Mouse (Mus musculus) midbrain, embryonic 16.5 days (tissue): ENCODE data around the gene Snn. TPM values are rescaled to one million over a fixed set of nuclear protein-coding genes. Genes with fewer than 3 reads are reported as not detected.
"Not testable (repeated sequence)": the region's sequence is repeated elsewhere in the genome, so short reads cannot be mapped to it uniquely, and the experiment has no call there.

Source experiments
- ATAC-seq: fragments of 200-750 bp; cut with Nextera tagmentation; 2 replicates; pipeline ENCODE4 v1.8.0; 2017; ENCODE audit warnings: moderate TSS enrichment
- H3K27ac ChIP-seq: fragments of 300-500 bp; sonication (generic); 2 replicates; pipeline ENCODE4 v1.5.1; 2014; ENCODE audit warnings: mild to moderate bottlenecking, low read length, mixed read lengths
- H3K27me3 ChIP-seq: fragments of 300-500 bp; sonication (generic); 2 replicates; pipeline ENCODE4 v1.6.1; 2014; ENCODE audit warnings: low read depth, low read length, mixed read lengths; ENCODE audit not compliant: control insufficient read depth, insufficient read depth
- H3K36me3 ChIP-seq: fragments of 300-500 bp; sonication (generic); 2 replicates; pipeline ENCODE4 v1.6.1; 2014; ENCODE audit warnings: mild to moderate bottlenecking, low read length, moderate library complexity, mixed read lengths; ENCODE audit not compliant: control insufficient read depth, insufficient read depth
- H3K4me1 ChIP-seq: fragments of 300-500 bp; sonication (generic); 2 replicates; pipeline ENCODE4 v1.6.1; 2014; ENCODE audit warnings: mild to moderate bottlenecking, low read length, mixed read lengths; ENCODE audit not compliant: control insufficient read depth, insufficient read depth
- H3K4me2 ChIP-seq: fragments of 300-500 bp; sonication (generic); 2 replicates; pipeline ENCODE4 v1.6.1; 2014; ENCODE audit warnings: mild to moderate bottlenecking, low read length, mixed read lengths
- H3K4me3 ChIP-seq: fragments of 300-500 bp; sonication (generic); 2 replicates; pipeline ENCODE4 v1.5.1; 2014; ENCODE audit warnings: low read depth, mild to moderate bottlenecking, low read length, moderate library complexity, mixed read lengths
- H3K9ac ChIP-seq: fragments of 300-500 bp; sonication (generic); 2 replicates; pipeline ENCODE4 v1.6.1; 2014; ENCODE audit warnings: low read depth, low read length, mixed read lengths
- H3K9me3 ChIP-seq: fragments of 300-500 bp; sonication (generic); replicated peaks from 2 replicates; pipeline ENCODE4 v1.6.1; 2014; ENCODE audit warnings: mild to moderate bottlenecking, low read length, mixed read lengths; ENCODE audit not compliant: control insufficient read depth, poor library complexity, severe bottlenecking
- WGBS: fragments of 180-500 bp; shearing (Covaris S2); extraction: QIAGEN DNeasy Blood & Tissue Kit; methylation state at CpG from one replicate; pipeline ENCODE4 v1.1.7; 2014; 5-methylcytosine and 5-hydroxymethylcytosine counted together
- polyA plus RNA-seq: library from polyadenylated mRNA; unstranded; fragments of >200 nt; fragmentation: Nextera tagmentation; extraction: Ambion mirVana; gene quantifications from 2 replicates; pipeline ENCODE4 v1.2.1, GENCODE M21; 2015

The Snn gene
- polyA plus RNA-seq: 129 and 134 TPM in 2 replicates

DNA sequence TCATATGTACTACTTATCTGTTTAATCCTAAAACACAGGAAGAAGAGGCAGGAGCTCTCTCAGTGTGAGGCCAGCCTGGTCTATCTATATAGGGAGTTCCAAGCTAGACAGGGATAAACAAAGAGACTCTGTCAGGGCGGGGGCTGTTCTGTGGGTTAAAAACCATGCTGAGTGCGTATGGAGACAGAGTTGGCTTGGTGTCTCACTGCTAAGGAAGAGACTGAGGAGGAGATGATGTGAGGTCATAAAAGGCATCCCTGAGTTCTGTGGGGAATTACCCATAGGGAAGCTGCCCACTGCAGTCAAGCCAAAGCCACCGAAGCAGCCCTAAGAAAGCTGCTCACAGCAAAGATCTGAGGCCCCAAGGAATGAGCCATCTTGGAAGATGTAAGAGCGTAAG lies at the start of gene Snn:
Snn (plus strand) TSS at position 301 of the 400 bp plus-strand sequence.
- Histone ChIP-seq H3K4me1 (peaks cover 6% of the 10 kb centered on the region), H3K9ac (no peak within 1 kb of the TSS), H3K4me3 (no peak within 1 kb of the TSS), H3K27me3 (no peaks in the 10 kb centered on the region), H3K27ac (no peak within 1 kb of the TSS), H3K9me3 (no peaks in the 10 kb centered on the region), H3K36me3 (no peaks in the 10 kb centered on the region), H3K4me2 (no peak within 1 kb of the TSS)
- no peak for ATAC-seq
- WGBS: 92% methylated on average over 4 of the region's 4 CpGs

DNA sequence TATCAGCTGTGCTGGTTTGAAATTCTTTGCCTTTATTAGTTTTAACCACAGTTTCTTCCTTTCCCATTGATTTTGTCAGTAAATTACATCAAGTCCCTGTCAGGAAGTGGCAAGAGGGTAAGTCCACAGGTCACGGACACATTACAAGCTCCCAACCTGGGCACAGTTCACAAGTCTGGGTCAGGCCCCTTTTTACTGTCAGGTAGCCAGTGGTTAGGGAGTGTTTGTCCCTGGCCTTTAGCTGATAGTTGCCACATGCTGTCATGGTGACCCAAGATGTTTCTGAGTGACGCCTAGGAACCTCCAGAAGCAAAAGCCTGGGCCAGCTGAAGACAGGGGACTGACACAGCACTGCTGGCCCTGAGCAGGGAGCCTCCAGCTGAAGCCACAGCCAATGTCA lies 49.5 kb upstream of the Snn start:
- Histone ChIP-seq H3K4me3 (no peak overlapping the region), H3K9me3 (no peaks in the 10 kb centered on the region), H3K4me2 (no peak overlapping the region), H3K27me3 (no peaks in the 10 kb centered on the region), H3K36me3 (no peaks in the 10 kb centered on the region), H3K4me1 (no peaks in the 10 kb centered on the region), H3K9ac (no peak overlapping the region), H3K27ac (no peak overlapping the region)
- no peak for ATAC-seq
- 91% methylated on average over 2 of the region's 2 CpGs for WGBS

DNA sequence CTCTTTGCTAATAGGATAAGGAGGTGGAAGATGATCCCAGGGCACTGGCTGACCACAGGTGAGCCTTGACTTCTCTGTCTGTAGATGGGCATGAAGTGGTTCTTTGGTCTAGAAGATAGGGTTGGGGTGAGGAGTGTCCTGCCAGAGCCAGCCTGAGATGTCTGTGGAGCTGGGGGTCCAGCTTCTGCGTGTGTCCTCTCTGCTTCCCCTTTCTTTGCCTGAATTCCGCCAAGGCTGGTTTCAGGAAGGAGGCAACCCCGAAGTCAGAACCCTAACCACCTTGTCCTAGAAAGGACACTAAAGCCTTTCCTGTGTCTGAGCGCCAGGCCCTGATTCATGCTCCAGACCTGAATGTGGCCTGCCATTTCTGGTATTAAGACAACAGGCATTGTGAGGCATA lies 48.8 kb upstream of the Snn start:
- Histone ChIP-seq H3K27me3 (no peaks in the 10 kb centered on the region), H3K27ac (no peak overlapping the region), H3K9me3 (no peaks in the 10 kb centered on the region), H3K4me1 (no peaks in the 10 kb centered on the region), H3K4me2 (no peak overlapping the region), H3K36me3 (no peaks in the 10 kb centered on the region), H3K9ac (no peak overlapping the region), H3K4me3 (no peak overlapping the region)
- 98% methylated on average over 4 of the region's 4 CpGs for WGBS
- no peak for ATAC-seq

DNA sequence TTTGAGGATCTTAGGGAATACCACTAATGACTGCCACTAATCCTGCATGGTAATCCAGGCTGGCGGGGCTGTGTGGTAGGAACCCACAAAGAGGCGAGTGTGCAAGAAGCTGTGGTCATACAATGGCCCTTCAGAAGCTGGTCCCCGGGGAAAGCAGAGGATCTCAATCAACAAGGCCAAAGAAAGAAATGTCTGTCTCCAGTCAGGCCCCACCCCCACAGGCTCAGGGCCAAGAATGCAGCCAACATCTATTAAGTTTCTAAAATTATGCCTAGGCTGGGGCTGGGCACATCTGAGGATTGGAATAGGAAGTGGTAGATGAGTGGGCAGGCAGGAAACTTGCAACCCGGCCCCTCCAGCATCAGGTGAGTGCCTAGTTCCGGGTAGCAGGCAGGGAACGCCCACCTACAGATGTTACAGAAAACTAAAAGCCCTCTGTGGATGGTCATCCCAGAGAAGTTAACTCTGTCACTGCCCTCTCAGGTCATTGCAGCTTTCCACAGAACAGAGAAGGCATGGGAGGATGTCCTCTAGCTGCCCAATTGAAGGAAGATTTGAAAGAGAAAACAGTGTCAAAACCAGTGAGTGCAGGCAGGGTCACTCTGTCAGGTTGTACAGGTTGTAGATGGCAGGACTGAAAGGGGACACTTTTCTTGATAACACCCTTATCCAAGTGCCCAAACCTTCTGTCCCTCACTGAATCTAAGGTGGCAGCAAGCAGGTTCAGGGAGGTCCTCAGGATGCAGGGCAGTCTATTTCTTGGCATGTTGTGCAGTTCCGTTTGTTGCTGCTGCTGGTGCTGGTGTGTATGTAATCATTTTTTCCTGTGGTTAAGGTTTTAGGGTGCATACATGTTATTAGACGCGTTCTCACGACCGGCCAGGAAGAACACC lies 47.9 kb upstream of the Snn start:
- Histone ChIP-seq H3K9ac (no peak overlapping the region), H3K27ac (no peak overlapping the region), H3K4me1 (no peaks in the 10 kb centered on the region), H3K4me2 (no peak overlapping the region), H3K27me3 (no peaks in the 10 kb centered on the region), H3K9me3 (no peaks in the 10 kb centered on the region), H3K4me3 (no peak overlapping the region), H3K36me3 (no peaks in the 10 kb centered on the region)
- peak; percentile 80 for ATAC-seq
- WGBS: 64% methylated on average over 11 of the region's 11 CpGs

DNA sequence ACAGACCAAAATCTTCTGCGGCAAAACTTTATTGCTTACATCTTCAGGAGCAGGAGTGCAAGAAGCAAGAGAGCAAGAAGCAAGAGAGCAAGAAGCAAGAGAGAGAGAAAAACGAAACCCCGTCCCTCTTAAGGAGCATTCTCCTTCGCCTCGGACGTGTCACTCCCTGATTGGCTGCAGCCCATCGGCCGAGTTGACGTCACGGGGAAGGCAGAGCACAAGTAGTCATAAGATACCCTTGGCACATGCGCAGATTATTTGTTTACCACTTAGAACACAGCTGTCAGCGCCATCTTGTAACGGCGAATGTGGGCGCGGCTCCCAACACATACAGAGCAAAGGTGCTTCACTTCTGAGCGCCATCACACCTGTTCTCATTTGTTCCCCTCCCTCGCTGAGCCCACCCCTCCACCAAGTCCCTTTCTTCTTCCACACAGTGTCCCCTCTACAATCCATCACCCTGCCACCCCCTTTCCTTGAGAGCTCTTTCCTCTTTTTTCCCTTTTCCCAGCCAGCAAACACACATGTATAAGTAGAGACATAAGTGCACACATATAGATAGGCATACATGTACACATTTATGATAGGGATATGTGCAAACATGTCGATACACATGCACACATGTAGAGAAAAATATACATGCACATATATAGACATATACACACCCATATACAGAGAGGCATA lies 47.1 kb upstream of the Snn start:
- H3K4me3 ChIP-seq, ATAC-seq, H3K4me2 ChIP-seq, H3K9ac ChIP-seq, H3K4me1 ChIP-seq, H3K9me3 ChIP-seq, H3K27me3 ChIP-seq, H3K27ac ChIP-seq, H3K36me3 ChIP-seq: not testable (repeated sequence)
- WGBS: 97% methylated on average over 11 of the region's 19 CpGs

DNA sequence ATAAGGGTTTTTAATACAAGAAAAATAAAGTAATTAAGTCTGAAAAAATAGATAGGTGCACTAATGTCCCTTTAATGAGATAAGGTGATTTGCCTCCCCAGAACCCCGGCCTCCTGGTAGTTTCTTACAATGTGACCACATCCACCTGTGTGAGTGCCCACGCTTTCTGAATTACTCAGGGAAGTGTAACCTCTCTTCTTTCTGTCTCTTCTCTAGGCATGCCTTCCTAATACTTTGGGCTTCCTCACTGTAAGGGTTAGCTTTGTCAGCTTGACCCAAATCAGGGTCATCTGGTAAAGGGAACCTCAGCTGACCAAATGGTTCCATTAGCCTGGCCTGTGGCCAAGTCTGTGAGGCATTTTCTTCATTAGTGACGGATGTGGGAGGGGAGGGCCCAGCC lies 46.3 kb upstream of the Snn start:
- Histone ChIP-seq H3K4me3 (no peak overlapping the region), H3K4me2 (no peak overlapping the region), H3K9me3 (no peaks in the 10 kb centered on the region), H3K9ac (no peak overlapping the region), H3K27ac (no peak overlapping the region), H3K4me1 (no peaks in the 10 kb centered on the region), H3K27me3 (no peaks in the 10 kb centered on the region), H3K36me3 (no peaks in the 10 kb centered on the region)
- no peak for ATAC-seq
- 81% methylated on average over 3 of the region's 3 CpGs for WGBS

DNA sequence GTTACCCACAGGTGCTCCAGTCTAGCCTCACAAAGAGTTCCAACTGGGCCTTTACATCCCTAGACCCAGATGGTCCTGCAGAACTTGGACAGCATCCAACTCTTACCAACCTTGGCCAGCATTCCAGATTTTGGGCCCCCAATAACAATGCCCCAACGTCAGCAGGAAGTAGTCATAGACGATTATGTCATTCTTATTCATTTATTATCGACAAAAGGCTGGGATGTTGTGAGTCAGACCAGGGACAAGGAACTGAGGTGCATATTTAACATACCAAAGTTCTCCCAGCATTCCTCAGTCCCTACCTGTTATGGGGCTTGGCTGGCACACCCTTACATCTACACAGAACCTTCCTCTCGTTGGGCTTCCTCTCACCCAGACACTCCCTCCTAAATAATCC lies 44.4 kb upstream of the Snn start:
- Histone ChIP-seq H3K4me1 (no peaks in the 10 kb centered on the region), H3K4me3 (no peak overlapping the region), H3K9me3 (no peaks in the 10 kb centered on the region), H3K36me3 (no peaks in the 10 kb centered on the region), H3K4me2 (no peak overlapping the region), H3K27me3 (no peaks in the 10 kb centered on the region), H3K27ac (no peak overlapping the region), H3K9ac (no peak overlapping the region)
- no peak for ATAC-seq
- WGBS: 81% methylated on average over 4 of the region's 4 CpGs

DNA sequence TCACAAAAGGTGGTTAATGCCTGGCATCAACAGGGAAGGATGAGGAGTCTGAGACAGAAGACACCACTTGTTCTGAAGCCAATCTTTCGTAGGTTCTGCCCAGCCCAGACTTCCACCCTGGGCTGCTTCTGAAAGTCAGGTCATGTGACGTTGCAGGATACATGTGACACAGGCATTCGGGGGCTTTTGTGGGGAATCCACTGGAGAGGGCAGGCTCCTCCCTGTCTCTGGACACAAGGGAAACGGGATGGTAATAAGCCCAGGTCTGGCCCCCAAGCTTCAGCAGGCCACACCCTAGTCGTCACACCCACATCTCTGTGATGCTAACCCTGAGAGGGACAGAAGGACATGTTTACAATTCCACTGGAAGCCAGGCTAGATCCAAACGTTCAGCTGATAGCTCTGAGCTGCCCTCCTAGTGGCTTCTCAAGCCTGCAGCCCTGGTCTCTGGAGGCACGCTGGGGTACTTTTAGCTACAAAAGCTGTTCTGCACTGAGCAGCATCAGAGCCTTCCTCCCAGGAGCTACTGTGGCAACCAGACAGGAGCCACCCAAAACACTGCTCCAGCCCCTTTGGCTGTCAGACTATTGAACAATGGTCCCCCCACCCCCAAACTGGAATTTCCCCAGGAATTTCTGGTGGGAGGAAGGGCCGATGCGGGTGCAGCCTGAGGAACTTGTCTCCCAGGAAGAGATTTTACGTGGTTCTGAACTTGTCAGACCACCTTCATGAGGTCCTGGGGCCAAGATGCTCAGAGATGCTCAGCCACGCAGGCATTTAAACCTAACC lies 42.7 kb upstream of the Snn start:
- Histone ChIP-seq H3K4me3 (no peak overlapping the region), H3K9me3 (no peaks in the 10 kb centered on the region), H3K27ac (no peak overlapping the region), H3K36me3 (no peaks in the 10 kb centered on the region), H3K4me1 (no peaks in the 10 kb centered on the region), H3K27me3 (no peaks in the 10 kb centered on the region), H3K9ac (no peak overlapping the region), H3K4me2 (no peak overlapping the region)
- 66% methylated on average over 11 of the region's 11 CpGs for WGBS
- no peak for ATAC-seq
